In the genomic region with DNA sequence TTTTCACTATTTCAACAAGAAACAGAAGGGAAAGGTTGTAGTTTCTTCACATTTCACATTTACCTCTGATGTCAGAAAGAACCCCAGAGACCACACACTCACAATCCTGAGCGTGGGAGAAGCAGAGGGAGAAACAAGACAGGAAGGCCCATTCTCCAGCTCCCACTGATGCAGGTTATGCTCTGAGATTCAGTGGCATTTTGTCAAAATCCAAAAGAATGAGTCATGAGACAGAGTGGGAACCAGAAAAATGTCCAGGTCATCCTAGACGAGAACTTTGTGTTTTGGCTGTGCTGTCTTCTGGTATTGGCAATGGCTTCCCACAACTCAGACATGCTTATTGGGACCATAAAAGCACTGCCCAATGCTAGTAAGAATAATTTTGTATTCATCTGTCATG, we compare ENCODE assay signal across 15 mouse cellular contexts.
"Had no signal": no experiment of that assay in that cellular context is flagged by ENCODE, and none has a peak within 500 bp of the region (broad histone marks: within the 10 kb centered on the region; RNA-seq: fewer than 3 reads in every experiment).

No protein-coding gene starts in this region.

- H3K27me3 ChIP-seq: neural tube, embryonic 13.5 days; neural tube, embryonic 15.5 days; stomach, embryonic 15.5 days had no signal

- DNase-seq: retina, postnatal 1 day; right cerebral cortex, adult 18-20 months; right cerebral cortex, postnatal 14 days; right cerebral cortex, postnatal 25 days; right cerebral cortex, postnatal 4 days; spleen, adult 18-20 months; thymus, adult 18-20 months; thymus, adult 2 months; thymus, postnatal 14 days; thymus, postnatal 25 days; thymus, postnatal 36 days; thymus, postnatal 4 days had no signal
